In the genomic region with DNA sequence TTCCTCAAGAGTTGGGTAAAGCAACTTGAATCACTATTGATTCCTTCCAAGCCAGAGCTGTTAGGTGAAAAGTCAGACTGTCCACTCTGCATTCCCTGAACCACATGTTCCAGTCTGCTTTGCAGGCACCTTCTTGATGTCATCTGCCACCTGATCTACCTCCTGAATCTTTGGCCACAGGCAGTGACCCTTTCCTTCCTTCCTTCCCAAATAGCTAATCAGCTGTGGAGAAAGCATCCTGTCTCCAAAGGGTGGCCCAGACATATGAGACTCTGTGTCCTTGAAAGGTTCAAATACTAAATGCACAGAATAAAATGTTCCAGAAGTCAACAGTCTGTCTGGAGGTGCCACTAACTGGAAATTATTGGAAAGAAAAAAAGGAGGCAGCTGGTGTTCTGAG, we compare ENCODE assay signal across 15 mouse cellular contexts.
DNase-seq lines count a peak whose midpoint lies in the region; ATAC-seq lines count a peak whose summit lies in the region.
"Had no signal": no experiment of that assay in that cellular context is flagged by ENCODE, and none has a peak within 500 bp of the region (broad histone marks: within the 10 kb centered on the region; RNA-seq: fewer than 3 reads in every experiment).

No protein-coding gene starts in this region.

- ATAC-seq in forebrain, embryonic 12.5 days (ENCODE audit: low FRiP score) = no peak
- no peak for ATAC-seq in hindbrain, embryonic 16.5 days
- ATAC-seq in neural tube, embryonic 13.5 days (ENCODE audit: low read depth) = no peak
- no peak for ATAC-seq in activated CD4-positive, CD25-positive, alpha-beta regulatory T cell, adult 4 months

- peak overlapping the region; percentile 90 for H3K27ac ChIP-seq in forebrain, embryonic 12.5 days
- H3K27ac ChIP-seq in hindbrain, embryonic 16.5 days (ENCODE audit: low read depth, low read length) = peak overlapping the region; percentile 66
- peak overlapping the region; percentile 90 for H3K27ac ChIP-seq in neural tube, embryonic 13.5 days (replicated peaks)
- H3K27ac ChIP-seq: liver, embryonic 15.5 days had no signal

- H3K27me3 ChIP-seq in forebrain, embryonic 12.5 days = no peaks in the 10 kb centered on the region
- no peaks in the 10 kb centered on the region for H3K27me3 ChIP-seq in hindbrain, embryonic 16.5 days (replicated peaks; ENCODE audit: control insufficient read depth, insufficient read depth, low read length)
- no peaks in the 10 kb centered on the region for H3K27me3 ChIP-seq in neural tube, embryonic 13.5 days
- H3K27me3 ChIP-seq: heart, embryonic 12.5 days; liver, embryonic 15.5 days; megakaryocyte, embryonic 14.5 days had no signal

- H3K9me3 ChIP-seq in forebrain, embryonic 12.5 days = no peaks in the 10 kb centered on the region
- H3K9me3 ChIP-seq in hindbrain, embryonic 16.5 days (ENCODE audit: control insufficient read depth, low read length) = no peaks in the 10 kb centered on the region
- H3K9me3 ChIP-seq in neural tube, embryonic 13.5 days = no peaks in the 10 kb centered on the region
- H3K9me3 ChIP-seq: heart, embryonic 12.5 days; liver, embryonic 15.5 days; megakaryocyte, embryonic 14.5 days had no signal

- no peak overlapping the region for H3K4me3 ChIP-seq in forebrain, embryonic 12.5 days (replicated peaks)
- no peak overlapping the region for H3K4me3 ChIP-seq in hindbrain, embryonic 16.5 days (ENCODE audit: low read length)
- no peak overlapping the region for H3K4me3 ChIP-seq in neural tube, embryonic 13.5 days
- H3K4me3 ChIP-seq: heart, embryonic 12.5 days; liver, embryonic 15.5 days; megakaryocyte, embryonic 14.5 days had no signal

- H3K4me2 ChIP-seq in forebrain, embryonic 12.5 days = no peak overlapping the region
- H3K4me2 ChIP-seq in hindbrain, embryonic 16.5 days (ENCODE audit: low read length) = no peak overlapping the region
- H3K4me2 ChIP-seq in neural tube, embryonic 13.5 days = no peak overlapping the region
- H3K4me2 ChIP-seq: heart, embryonic 12.5 days; liver, embryonic 15.5 days had no signal

- no peaks in the 10 kb centered on the region for H3K36me3 ChIP-seq in forebrain, embryonic 12.5 days (replicated peaks)
- H3K36me3 ChIP-seq in hindbrain, embryonic 16.5 days (ENCODE audit: control insufficient read depth, insufficient read depth, low read length) = no peaks in the 10 kb centered on the region
- no peaks in the 10 kb centered on the region for H3K36me3 ChIP-seq in neural tube, embryonic 13.5 days
- H3K36me3 ChIP-seq: heart, embryonic 12.5 days; liver, embryonic 15.5 days had no signal

- H3K9ac ChIP-seq in forebrain, embryonic 12.5 days = no peak overlapping the region
- no peak overlapping the region for H3K9ac ChIP-seq in hindbrain, embryonic 16.5 days (ENCODE audit: low read depth, low read length)
- H3K9ac ChIP-seq in neural tube, embryonic 13.5 days = no peak overlapping the region
- H3K9ac ChIP-seq: heart, embryonic 12.5 days; liver, embryonic 15.5 days had no signal

- DNase-seq in kidney, postnatal 14 days = peak; percentile 13
- DNase-seq in kidney, postnatal 36 days = no peak
- no peak for DNase-seq in thymus, postnatal 4 days
- no peak for DNase-seq in adrenal gland, adult 18-20 months (ENCODE audit: low spot score in 2 of 2)
- DNase-seq: adrenal gland, adult 2 months; left cerebral cortex, postnatal 4 days; right cerebral cortex, postnatal 25 days; thymus, postnatal 36 days had no signal

- H3K4me1 ChIP-seq in forebrain, embryonic 12.5 days = peaks cover 34% of the 10 kb centered on the region
- H3K4me1 ChIP-seq in hindbrain, embryonic 16.5 days (ENCODE audit: control insufficient read depth, insufficient read depth, low read depth, low read length) = 0 out of 2 replicates have a peak, but pooled peaks cover 2% of the 10 kb centered on the region
- peaks cover 30% of the 10 kb centered on the region for H3K4me1 ChIP-seq in neural tube, embryonic 13.5 days (replicated peaks)
